Mouse (Mus musculus) bone marrow macrophage, adult 2 months (primary cell): Measurements from ENCODE around the gene Gjd3.

Experiments
- CTCF ChIP-seq: IDR thresholded peaks from 2 replicates; pipeline ENCODE4 v1.5.1; 2012; ENCODE audit warnings: low read depth, mild to moderate bottlenecking, low read length, moderate library complexity
- POLR2A ChIP-seq: IDR thresholded peaks from 2 replicates; pipeline ENCODE4 v1.6.1; 2012; ENCODE audit warnings: mild to moderate bottlenecking, low read depth, low read length, borderline replicate concordance

DNA sequence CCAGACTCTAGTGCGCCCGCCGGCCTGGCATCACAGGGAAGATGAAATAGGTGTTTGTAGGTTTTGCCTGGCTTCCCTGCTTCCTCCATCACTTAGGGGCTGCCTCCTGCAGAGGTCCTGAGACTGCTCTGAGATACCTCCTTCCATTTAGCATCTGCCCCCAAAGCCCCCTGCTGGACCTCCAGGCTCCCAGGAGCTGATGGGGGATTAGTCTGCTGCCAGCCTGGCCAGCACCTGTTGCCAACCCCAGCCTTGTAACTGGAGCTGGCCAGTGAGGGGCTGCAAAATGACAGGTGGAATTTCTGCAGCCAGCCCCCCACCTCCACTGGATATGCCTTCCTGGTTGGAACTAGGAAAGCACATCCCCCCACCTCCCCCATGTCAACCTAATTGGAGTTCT lies 42.0 kb downstream of the Gjd3 start:
- no peak for TF ChIP-seq POLR2A
- TF ChIP-seq CTCF = no peak
